Mouse (Mus musculus): Measurements from ENCODE around the gene 4933425L06Rik.

The 4933425L06Rik gene

DNA sequence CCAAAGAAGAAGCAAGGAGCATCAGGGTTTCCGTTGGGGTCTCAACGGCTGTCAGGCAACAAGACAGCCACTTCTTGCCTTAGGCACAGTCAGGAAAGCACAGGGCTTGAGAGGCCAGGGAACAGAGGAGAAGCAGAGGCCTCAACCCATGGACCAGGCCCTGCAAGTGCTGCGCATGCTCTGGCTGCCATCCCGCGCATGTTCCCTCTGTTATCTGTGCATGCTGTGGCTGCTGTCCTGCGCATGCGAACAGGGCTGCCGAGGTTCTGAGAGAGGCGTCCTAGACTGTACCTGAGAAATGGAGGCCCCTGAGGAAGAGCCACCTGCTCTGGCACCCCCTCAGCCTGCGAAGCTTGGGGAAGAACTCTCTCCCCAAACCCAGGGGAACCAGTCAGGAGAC, at the start of gene 4933425L06Rik:
Gene 4933425L06Rik (plus strand): TSS at position 261 of the 400 bp plus-strand sequence.
- no peak for DNase-seq

DNA sequence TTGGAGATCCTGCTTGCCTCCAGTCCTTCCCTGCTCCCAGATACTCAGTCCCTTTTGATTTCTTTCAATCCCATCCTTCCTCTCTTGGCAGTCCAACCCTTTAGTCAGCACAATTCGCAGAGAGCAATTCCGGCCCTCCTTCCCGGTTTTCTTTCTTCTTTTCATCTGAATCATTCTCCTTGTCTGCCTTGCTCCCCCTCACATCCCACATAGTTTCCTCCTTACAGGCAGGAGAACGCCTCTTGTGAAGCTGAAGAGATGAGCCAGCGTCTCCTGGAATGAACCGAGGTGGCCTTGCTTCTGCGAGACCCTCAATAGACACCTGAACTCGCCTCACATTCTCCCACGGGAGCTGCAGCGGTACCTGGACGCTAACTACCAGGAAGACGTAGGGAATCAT, 44.1 kb upstream of the 4933425L06Rik start:
- DNase-seq, result no peak

DNA sequence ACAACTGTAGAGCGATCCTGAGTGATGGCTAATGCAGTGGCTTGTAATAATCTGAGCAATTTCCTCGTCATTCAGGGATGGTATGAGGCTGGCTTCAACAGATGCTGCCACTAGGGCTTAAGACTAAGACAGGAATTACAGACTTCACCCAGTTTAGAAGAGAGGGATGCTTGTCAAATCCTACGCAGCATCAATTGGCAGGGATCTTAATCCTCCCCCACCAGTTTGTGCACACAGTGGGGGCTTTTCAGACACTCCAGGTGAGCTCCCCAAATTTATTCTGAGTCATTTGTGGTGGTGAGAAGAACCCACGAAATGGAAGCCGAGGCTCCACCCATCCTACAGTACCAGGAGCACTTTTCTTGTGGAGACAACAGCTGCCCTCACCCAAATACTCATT, 43.6 kb upstream of the 4933425L06Rik start:
- no peak for DNase-seq

DNA sequence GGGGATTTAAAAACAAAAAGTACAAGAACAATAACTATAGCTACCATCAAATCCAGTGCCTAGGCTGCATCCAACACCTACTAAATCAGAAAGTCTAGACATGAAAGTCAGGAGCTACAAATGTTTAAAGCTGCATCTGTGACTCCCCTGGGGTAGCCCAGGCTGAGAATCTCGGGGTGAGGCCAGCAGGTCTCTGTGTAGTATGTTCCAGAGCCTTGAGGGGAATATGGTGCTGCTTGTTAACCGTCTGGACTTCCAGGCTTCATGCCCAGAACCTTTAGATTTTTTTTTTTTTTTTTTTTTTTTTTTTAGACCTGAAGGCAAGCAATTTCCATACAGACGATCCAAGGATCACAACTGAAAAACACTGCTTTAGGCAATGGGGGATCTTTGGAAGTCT, 38.0 kb upstream of the 4933425L06Rik start:
- no peak for DNase-seq

DNA sequence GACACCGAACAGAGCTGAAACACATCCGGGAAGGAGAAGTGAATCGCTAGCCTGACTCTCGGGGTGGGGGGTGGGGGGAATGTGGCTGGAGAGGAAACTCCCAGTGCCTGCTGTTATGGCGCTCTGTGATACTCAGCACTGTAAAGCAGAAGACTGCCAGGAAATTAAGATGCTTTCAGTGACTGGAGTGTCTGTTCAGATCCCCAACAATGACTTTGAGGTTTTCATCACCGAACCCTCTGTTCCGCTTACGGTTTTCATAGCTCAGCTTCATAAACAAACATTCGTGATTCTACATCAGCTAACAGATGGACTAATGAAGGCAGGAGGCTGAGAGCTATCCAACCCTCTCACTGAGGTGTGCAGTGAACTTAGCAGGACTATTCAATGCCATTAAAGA, 34.5 kb upstream of the 4933425L06Rik start:
- no peak for DNase-seq

DNA sequence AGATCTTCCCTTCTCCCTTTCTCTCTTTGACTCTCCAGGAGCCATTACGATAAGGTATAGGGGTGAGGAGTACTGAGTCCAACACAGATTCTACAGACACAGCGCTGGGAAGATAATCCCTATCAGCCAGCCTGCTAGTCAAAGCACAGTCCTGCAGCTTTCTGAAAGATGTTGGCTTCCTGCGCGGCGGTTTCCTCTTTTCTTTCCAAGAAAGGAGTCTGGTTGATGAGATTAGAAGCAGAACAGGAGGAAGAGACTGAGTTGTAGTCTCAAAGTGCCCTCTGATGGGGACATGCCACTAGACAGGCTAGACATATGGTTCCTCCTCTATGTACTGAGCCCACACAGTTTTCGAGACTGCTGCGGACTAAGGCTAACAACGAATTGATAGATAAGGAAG, 33.3 kb upstream of the 4933425L06Rik start:
- DNase-seq, result no peak

DNA sequence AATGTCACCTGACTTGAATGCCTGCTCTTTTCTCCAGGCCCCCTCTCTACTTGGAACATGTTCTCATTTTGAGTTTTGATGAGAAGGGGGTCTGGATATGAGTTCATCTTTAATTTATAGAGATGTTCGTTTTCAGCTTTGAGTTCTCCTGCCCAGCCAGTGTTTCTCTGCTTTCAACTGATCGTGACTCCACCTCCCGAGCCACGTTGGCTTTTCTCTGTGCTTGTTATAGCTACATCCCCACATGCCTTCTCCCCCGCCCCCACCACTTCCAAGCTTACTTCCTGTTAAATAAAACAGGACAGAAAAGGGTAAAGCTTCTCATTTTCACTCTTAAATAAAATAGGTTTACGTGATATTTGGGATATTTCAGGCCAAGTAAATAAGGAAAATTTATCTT, 30.5 kb upstream of the 4933425L06Rik start:
- no peak for DNase-seq

DNA sequence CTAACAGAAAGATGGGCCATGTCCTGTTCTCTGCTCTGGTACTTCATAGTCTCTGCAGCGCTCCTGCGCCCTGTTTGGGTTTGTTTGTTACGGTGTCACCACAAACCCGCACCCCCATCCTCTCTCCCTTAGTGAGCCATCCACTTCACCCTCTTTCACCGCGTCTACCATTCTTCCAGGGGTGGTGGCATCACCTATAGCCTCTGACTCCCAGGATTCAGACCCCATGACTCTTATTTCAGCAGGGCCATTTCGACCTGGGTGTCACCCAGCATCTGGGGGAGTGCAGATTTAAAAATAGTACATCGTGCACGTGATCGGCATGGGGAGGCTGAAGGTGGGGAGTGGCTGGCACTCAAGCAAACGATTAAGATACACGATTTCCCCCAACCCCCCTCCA, 28.3 kb upstream of the 4933425L06Rik start:
- no peak for DNase-seq

DNA sequence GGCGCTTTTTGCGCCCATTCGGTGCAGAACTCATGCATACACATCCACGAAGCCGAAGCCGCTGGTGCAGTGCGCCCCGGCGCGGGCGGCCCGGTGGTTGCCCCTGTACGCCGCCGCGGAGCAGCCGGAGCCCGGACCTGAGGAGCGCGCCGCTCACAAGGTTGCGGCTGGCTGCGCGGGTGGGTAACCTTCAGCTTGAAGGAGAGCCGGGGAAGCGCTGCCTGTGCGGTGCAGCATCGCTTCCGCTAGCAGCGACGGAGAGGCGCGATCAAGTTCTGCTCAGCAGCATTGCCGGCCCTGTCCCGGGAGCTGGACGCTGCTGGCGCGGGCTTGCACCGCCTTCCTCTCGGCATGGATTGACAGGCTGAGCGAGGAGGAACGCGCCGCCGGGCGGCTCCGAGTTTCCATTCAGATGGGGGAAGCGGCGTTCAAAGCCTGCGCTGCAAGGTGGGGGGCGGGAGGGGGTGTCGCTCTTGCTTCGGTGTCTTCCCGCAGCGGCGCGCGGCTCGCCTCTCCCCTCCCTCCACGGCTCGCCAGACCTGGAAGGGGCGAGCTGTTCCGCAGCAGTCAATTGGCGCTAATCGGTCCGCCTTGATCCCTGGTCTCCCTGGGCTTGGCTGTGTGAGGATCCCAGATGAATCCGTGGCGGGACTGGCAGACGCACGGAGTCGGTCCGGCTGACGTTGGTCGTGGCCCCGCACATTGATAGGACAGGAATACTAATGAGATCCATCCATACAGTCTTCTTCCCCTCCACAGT, 27.6 kb upstream of the 4933425L06Rik start, which contains the start of gene Rgs7bp:
Gene Rgs7bp (minus strand): TSS at position 750 of the 760 bp plus-strand sequence.
- peak; percentile 9 to 27 for DNase-seq

DNA sequence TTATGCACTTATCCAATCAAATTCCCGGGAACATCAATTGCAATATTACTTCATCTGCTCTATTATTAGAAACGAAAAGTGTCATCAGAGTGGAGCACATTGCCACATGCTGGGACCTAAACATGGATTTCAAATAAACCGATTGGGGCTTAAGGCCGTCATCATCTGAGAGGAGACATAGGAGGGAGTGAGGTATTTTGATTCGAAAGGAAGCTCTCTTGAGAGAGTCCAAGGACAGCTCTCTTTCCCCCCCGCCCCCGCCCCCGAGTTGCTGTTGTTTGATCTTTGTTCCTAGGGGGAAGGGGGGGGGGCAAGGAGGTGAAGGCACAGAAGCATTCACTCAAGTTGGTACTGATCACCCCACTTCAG, 27.0 kb upstream of the 4933425L06Rik start:
- DNase-seq, result no peak

DNA sequence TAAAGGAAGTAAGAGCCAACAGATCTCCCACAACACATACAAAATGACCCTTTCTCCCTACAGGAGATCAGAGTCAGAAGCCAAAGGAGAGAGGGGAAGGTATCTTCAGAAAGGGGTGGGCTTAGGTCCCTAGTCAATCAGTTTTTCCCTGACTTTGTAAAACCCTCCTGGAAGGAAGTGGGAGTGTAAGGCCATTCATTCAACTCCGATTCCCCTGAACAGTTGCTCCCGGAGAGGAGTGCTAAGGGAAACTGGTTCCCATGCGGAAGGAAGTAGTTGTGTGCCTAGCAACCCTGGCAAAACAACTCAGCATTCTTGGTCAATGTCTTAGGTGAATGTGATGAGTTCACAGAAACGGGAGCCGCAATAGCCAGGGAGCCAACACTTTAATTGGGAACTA, 26.5 kb upstream of the 4933425L06Rik start:
- no peak for DNase-seq

DNA sequence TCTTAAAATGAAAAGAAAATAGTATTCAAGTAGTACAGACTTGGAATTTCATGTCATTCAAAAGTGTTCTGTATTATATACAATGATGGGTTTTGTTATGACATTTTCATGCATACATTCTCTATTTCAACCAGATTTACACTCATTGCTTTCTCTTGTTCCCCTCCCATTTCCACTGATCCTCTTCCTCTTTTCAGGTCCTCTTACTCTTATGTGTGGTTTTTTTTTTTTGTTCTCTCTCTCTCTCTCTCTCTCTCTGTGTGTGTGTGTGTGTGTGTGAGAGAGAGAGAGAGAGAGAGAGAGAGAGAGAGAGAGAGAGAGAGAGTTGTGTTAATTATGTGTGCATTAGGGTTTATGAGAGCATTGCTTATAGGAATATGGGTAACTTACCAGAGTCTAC, 15.8 kb upstream of the 4933425L06Rik start:
- no peak for DNase-seq

DNA sequence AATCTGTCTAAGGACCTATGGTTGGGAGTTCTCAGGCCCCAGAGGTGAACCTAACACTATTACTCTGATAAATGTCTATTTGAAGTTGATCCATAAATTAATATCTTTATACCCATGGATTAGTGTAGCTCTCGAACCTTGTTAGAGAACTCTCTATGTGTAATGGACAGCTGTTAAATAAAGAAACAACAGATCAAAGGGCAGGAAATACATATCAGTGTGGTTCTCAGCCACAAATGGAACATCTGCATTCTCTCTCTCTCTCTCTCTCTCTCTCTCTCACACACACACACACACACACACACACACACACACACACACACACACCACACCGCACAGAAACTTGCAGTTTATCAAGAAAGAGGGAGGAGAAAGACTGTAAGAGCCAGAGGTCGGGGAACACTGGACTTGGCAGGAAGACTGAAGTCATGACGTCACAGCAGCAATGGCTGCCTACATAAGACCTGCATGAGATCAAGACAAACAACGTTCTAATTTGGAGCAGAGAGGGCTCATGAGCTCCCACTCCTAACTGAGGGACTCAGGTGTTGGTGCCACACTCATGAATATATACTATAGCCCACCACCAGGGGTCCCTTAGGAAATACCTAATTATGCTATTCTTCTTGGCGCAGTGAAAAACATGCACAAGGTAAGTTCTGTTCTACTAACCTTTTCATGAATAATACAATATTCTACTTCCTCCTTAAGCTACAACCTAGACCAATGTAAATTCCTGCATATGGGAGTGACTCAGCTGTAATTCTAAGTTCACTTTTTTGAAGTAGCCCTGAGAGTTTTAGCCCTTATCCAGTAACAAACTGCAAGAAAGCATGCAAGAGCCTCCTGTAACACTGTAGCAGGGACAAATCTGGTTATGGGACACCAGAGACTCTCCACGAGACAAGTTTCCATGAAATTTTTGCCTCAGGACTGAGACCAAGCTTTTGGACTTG, 14.8 kb upstream of the 4933425L06Rik start:
- DNase-seq, result no peak

DNA sequence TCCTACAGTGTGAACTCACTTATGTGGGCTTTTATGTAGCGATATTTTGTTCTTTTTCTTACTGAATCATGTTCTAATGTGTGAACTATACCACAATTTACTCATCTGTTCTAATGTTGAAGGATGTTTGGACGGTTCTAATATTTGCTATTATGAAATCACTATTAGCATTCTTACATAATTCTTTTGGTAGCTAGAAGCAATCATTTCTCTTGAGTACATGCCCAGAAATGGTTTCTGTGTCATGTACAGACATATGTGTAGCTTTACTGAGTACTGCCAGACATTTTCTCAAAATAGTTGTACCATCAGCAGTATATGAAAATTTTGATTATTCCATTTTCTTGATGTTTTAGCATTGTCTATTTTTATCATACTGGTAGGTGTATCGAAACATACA, 7.4 kb downstream of the 4933425L06Rik start:
- no peak for DNase-seq

DNA sequence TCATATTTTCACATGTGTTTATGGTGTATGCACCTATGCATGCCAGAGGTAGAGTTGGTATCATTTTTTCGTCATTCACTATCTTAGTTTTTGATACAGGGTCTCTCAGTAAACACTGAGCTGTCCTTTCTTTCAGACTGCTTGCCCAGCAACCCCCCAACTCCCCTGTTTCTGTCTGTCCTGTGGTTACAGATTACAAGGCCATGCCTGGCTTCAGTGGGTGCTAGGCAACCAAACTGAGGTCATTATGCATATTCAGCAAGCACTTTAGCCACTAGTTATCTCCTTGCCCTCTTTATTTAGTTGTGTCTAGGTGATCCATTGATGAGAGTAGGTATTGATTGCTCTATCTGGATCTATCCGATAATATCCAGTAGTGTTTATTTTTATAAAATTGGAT, 14.4 kb downstream of the 4933425L06Rik start:
- no peak for DNase-seq

DNA sequence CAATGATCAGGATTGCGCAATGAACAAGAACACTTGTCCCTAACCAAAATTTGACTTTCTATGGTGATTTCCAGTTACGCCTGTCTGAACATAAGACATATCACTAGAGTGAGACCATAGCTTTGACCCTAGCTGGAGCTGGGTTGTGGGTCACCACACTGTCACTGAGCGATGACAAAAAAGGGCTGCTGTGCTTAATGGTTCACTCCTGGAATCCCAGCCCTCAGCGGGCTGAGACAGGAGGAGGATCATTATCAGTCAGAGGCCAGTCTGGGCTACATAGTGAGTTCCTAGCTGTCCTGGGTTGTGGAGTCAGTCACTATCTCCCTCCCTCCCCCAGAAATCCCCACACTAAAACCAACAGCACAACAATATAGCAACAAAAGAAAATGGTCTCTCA, 18.8 kb downstream of the 4933425L06Rik start:
- no peak for DNase-seq

DNA sequence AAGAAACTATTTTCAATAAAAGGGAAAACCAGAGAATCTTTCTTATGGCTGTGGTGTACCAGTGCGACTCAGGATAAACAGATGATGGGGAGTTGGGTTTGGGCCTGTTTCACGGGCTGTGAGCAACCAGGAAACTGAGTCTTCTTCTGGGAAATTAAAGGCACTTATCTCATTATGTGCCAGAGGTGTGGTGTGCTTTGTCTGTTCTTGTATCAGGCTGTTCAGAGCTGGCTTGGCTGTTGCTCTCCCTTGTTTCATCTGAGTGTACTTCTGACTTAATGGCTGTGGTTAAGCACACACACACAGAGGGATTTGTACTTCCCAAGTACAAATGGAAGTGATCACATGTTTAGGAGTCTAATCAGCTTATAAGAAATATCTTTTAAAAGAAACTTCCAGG, 22.5 kb downstream of the 4933425L06Rik start:
- no peak for DNase-seq

DNA sequence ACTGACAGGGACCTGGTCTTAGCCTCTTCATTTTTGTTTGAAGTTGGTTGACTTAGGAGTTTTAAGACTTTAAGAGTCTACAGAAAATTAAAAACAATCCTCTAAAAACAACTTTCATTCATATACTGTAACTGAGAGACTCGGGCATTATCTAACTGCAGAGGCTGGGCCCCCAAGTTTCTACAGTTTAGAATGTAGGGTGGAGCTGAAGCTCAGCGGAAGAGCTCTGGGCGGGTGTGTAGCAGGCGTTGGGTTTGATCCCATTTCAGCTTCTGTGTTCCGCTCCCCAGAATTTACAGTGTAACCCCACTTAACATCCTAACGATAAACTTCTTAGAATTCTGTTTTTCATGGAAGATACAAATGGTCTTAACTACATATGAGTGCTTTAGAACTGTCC, 29.7 kb downstream of the 4933425L06Rik start:
- no peak for DNase-seq

DNA sequence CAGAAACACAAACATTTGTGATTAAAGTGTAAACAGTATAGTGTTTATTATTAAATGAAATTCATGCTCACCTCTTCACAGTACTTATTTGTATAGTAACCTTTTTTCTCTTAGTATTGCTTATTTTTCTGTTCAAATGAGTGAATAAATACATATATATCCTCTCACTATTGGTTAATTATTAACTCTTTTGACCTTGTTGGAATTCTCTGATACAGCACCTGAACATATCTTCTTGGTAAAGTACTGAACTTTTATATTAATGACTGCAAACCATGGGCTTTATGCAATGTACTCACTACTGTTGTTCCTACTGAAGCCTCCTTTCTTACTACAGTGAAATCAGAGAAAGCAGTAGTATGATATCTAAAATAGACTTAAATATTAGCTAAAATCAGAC, 39.7 kb downstream of the 4933425L06Rik start:
- DNase-seq, result no peak

DNA sequence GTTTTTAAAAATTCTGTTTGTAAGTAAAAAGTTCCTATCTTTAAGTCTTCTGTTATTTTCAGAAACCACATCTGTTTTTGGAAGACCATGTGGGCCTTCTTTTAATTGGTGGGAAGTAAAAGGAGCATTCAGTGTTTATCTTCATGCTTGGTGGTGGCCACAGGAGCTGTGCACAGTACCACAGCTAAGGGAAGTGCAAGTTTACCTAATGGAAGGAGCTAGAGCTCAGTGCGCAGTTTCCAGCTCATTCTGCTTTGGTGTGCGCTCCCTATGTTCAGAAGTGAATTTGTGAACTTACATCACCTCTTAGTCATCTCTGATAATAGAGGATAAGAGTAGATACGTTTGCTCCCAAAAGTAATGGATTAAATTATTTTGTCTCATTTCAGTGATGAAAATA, 40.2 kb downstream of the 4933425L06Rik start:
- DNase-seq, result no peak

DNA sequence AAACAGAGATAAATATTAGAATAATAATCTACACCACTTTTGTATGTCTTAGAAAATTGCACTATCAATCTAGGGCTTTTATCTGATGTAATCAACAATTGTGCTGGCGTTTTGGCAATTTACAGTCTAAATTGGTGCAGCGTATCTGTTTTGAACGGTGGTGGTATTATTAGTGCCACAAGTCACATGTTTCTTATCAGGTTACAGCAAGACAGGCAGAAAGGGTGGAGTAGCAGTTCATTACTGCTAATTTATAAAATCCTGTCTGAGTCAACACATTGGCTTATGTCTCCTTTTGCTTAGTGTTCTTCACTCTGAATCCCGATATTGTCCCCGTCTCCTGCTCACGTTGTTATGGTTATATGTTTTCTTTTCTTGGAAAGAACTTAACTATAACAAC, 48.2 kb downstream of the 4933425L06Rik start:
- no peak for DNase-seq

DNA sequence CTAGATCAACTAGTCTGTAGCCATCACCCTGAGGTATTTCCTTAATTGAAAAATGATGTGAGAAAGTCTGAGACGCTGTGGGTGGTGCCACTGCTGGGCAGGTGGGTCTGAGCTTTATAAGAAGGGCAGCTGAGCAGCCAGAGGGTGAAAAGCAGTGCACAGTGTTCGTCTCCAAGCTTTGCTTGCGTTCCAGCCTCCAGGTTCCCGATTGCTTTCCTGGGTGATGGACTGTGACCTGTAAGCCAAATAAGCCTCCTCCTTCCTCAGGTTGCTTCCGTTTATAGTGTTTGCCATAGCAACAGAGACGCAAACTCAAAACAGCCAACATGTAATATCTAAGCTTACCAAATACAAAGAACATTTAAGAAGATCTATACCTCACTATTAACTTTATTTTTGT, 50.4 kb downstream of the 4933425L06Rik start:
- DNase-seq, result no peak

DNA sequence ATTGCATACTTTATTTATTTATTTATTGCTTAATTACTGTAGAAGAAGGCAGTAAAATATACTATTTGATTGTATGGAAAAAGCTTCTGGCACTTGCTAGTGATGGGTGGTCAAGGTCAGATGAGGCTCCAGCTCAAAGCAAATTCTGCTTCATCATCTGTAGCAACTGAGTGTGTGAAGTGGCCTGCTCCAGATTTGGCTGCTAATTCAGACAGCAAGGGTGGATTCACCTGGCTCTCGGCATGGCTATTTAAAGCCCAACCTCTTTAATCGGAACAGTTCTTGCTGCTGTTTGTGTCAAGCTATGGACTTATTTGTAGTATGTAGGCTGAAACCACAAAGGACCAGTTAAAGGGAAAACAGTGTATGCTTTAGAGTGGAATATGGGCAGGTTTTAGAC, 50.9 kb downstream of the 4933425L06Rik start:
- no peak for DNase-seq

DNA sequence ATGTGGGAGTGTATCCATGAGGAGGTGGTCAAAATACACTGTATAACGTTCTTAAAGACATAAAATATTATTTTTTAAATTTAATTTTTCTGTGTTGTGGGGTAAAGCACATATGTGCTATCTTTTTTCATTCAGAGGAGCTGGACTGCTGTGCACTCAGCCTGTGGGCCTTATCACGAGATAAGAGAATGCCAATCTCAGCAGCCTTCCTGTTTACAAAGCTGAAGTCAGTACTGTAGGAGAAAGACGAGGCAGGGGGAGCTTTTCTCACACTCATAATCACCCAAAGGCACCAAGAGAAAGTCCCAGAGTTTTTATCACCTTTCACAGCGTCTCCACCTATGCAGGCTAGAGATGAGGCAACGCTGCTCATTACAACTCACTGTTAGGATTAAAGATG, 52.5 kb downstream of the 4933425L06Rik start:
- DNase-seq, result no peak

All from spleen, adult 18-20 months (tissue).